Mouse (Mus musculus) urinary bladder, postnatal 4 days (tissue): ENCODE results near the gene Pigx.

Source experiments
- DNase-seq, 2 experiments: peaks; one replicate each; pipeline ENCODE4 v3.0.0; 2021 to 2022; ENCODE audit warnings: low spot score in 2 of 2

Gene Pigx

DNA sequence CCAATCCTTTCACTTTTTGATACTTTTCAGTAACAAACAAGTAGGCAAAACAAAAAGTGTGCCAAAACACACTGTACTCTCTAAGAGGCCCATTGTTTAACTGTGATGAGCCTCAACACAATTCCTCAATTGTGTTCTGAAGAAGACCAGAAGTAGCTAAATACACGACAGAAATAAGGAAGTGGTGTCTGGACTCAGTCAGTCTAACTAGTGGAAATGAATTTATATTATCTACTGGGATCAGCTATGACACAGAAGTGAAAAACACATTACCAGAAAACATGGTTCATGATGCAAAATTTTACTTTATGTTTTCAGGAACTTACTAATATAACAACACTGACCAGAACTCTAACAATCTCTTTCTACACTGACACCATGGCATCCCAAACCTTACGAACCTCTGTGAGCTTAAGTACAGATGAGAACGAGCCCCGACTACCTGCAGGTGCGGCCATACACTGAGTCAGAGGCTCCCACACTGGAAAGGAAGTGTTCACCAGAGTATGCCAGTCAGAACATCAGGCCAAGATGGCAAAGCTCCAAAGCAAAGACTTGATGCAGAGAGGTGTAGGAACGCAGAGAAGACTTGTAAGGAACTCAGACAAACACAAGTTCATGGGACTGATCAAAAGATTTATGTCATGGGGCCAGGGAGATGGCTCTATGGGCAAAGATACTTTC is 39.6 kb downstream of the Pigx start:
- DNase-seq: no peak

DNA sequence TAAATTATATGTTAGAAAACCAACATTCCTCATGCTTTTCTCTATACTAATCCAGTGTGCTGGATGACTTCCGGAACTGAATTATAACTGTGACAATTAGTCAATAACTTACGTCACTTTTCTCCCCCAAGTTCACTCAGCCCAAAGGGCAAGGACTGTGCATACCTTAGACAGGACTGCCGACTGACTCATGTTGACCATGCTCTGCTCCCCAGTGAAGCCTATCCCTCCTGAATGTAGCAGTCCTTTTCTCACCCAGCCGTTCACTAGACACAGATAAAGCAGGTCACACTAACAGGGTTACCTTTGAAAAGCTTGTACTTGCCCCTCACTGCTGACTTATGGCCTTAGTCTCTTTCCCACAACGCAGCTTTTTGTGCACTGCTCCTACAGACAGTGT is 40.7 kb downstream of the Pigx start:
- no peak for DNase-seq

DNA sequence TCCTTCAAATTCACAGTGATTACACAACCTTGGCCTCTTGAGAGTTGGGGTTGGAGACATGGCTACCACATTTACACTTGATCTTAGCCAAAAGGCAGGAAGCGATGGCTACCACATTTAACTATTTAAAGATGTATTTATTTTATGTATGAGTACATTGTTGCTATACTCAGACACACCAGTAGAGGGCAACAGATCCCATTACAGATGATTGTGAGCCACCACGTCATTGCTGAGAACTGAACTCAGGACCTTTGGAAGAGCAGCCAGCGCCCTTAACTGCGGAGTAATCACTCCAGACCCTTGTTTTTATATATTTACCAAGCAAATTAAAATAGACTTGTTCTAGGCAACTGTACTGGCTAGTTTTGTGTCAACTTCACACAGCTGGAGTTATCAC is 57.2 kb downstream of the Pigx start:
- no peak for DNase-seq
